Mouse (Mus musculus) bone marrow macrophage, adult 2 months (primary cell): ENCODE data around the gene Rnf123.

Experiments
- CTCF ChIP-seq: IDR thresholded peaks from 2 replicates; pipeline ENCODE4 v1.5.1; 2012; ENCODE audit warnings: low read depth, mild to moderate bottlenecking, low read length, moderate library complexity
- POLR2A ChIP-seq: IDR thresholded peaks from 2 replicates; pipeline ENCODE4 v1.6.1; 2012; ENCODE audit warnings: mild to moderate bottlenecking, low read depth, low read length, borderline replicate concordance

GRCm38 (mm10) chr9:108125731-108126130 lies 42.6 kb upstream of the Rnf123 start:
- TF ChIP-seq POLR2A, result no peak
- no peak for TF ChIP-seq CTCF
